Mouse (Mus musculus) kidney, adult 2 months (tissue): ENCODE measurements around the gene Zbtb37.

Experiments
- CTCF ChIP-seq: fragments of 200-500 bp; conservative IDR thresholded peaks from 2 replicates; pipeline ENCODE4 v1.5.1; 2011; ENCODE audit warnings: low read depth, mild to moderate bottlenecking, control low read depth, low read length, moderate library complexity, mixed read lengths; ENCODE audit not compliant: insufficient read depth, insufficient read length
- POLR2A ChIP-seq: fragments of 200-500 bp; IDR thresholded peaks from one replicate; pipeline ENCODE4 v1.6.1; 2011; ENCODE audit warnings: low read depth, low read length, control low read depth

GRCm38 (mm10) chr1:161037599-161037998, 3.0 kb upstream of the Zbtb37 start:
- TF ChIP-seq CTCF (no peak), POLR2A (no peak)
